Comparison of ENCODE assay signal across 13 mouse cellular contexts in the genomic region with DNA sequence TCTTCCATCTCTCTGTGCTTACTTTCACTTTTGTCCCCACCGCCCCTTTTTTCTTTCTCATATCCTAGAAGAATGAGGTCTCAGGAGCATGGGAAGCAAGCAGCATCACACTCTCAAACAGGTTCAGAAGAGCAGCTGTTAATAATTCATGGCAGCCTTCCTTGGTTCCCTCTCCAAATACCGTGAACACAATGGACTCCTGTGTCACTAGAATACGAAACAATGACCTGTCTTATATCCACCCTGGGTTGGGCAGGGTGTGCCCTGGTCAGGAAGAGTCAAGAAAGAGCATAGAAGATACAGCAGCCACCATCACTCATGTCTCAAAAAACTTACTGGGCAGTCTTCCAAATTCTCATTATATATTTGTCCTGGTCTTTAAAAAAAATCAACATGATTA.
"Had no signal": no experiment of that assay in that cellular context is flagged by ENCODE, and none has a peak within 500 bp of the region (broad histone marks: within the 10 kb centered on the region; RNA-seq: fewer than 3 reads in every experiment).

No protein-coding gene starts in this region.

- H3K27me3 ChIP-seq: limb, embryonic 15.5 days; liver, embryonic 13.5 days; neural tube, embryonic 12.5 days; stomach, embryonic 15.5 days had no signal

- H3K9ac ChIP-seq: limb, embryonic 15.5 days; liver, embryonic 13.5 days; liver, postnatal 0 days; neural tube, embryonic 12.5 days; stomach, embryonic 15.5 days had no signal

- H3K36me3 ChIP-seq: limb, embryonic 15.5 days; liver, embryonic 13.5 days; midbrain, embryonic 10.5 days; neural tube, embryonic 12.5 days; stomach, embryonic 15.5 days had no signal

- H3K4me1 ChIP-seq: limb, embryonic 15.5 days; liver, embryonic 13.5 days; midbrain, embryonic 10.5 days; neural tube, embryonic 12.5 days; stomach, embryonic 15.5 days had no signal

- ATAC-seq: inflammation-experienced regulatory T-cells, adult 6 months; liver, postnatal 0 days had no signal

- H3K4me2 ChIP-seq: limb, embryonic 15.5 days; liver, embryonic 13.5 days; neural tube, embryonic 12.5 days; stomach, embryonic 15.5 days had no signal

- H3K9me3 ChIP-seq: limb, embryonic 15.5 days; liver, embryonic 13.5 days; midbrain, embryonic 10.5 days; neural tube, embryonic 12.5 days; stomach, embryonic 15.5 days had no signal

- DNase-seq: layer of hippocampus, adult 9-11 months; layer of hippocampus, postnatal 36 days; liver, embryonic 13.5 days; liver, postnatal 0 days; lung, postnatal 36 days; midbrain, embryonic 14.5 days; right cerebral cortex, postnatal 14 days; thymus, postnatal 36 days had no signal

- H3K27ac ChIP-seq: limb, embryonic 15.5 days; liver, embryonic 13.5 days; neural tube, embryonic 12.5 days; stomach, embryonic 15.5 days had no signal

- H3K4me3 ChIP-seq: limb, embryonic 15.5 days; liver, embryonic 13.5 days; midbrain, embryonic 10.5 days; neural tube, embryonic 12.5 days; stomach, embryonic 15.5 days had no signal
